Mouse (Mus musculus): ENCODE measurements at regions not wholly inside any gene's neighbourhood (a gene's known extent, or its start where the extent isn't known, plus 50 kb on each side); places are given as distances from the start of the nearest gene placed in this dataset.

GRCm38 (mm10) chr2:174178801-174179200 is 68.7 kb downstream of the Npepl1 start:
- no peak for DNase-seq (ENCODE audit: low spot score in 2 of 2)
- intact Hi-C loops (cut with DNase I): no loop called here

- DNase-seq (ENCODE audit: low spot score in 2 of 2): no peak
- intact Hi-C loops (cut with DNase I): no loop called here
Observed at GRCm38 (mm10) chr2:174184797-174185196, 74.6 kb downstream of the Npepl1 start.

- intact Hi-C loops (cut with DNase I): no loop called here
- DNase-seq (ENCODE audit: low spot score in 2 of 2): no peak
Observed at GRCm38 (mm10) chr2:174191071-174191470, 80.9 kb downstream of the Npepl1 start.

- no peak for DNase-seq (ENCODE audit: low spot score in 2 of 2)
- intact Hi-C loops (cut with DNase I): no loop called here
Observed at GRCm38 (mm10) chr2:174191516-174191915, 81.4 kb downstream of the Npepl1 start.

GRCm38 (mm10) chr2:174192026-174192425 is 81.9 kb downstream of the Npepl1 start:
- no peak for DNase-seq (ENCODE audit: low spot score in 2 of 2)
- intact Hi-C loops (cut with DNase I): no loop called here

GRCm38 (mm10) chr2:174193506-174193905 is 83.4 kb downstream of the Npepl1 start:
- intact Hi-C loops (cut with DNase I): no loop called here
- no peak for DNase-seq (ENCODE audit: low spot score in 2 of 2)

- intact Hi-C loops (cut with DNase I): no loop called here
- no peak for DNase-seq (ENCODE audit: low spot score in 2 of 2)
Observed at GRCm38 (mm10) chr2:174195651-174196050, 85.5 kb downstream of the Npepl1 start.

- intact Hi-C loops (cut with DNase I): no loop called here
- DNase-seq (ENCODE audit: low spot score in 2 of 2): no peak
Observed at GRCm38 (mm10) chr2:174196696-174197215, 86.6 kb downstream of the Npepl1 start.

GRCm38 (mm10) chr2:174197306-174197945 is 86.7 kb upstream of the Gnas start:
- intact Hi-C loops (cut with DNase I): no loop called here

GRCm38 (mm10) chr2:174198406-174198971 is 85.6 kb upstream of the Gnas start:
- intact Hi-C loops (cut with DNase I): no loop called here
- DNase-seq (ENCODE audit: low spot score in 2 of 2): peak; percentile 3

More at GRCm38 (mm10) chr2:174197306-174197945, 86.7 kb upstream of the Gnas start:
- DNase-seq (ENCODE audit: low spot score in 2 of 2): no peak

GRCm38 (mm10) chr2:174199961-174200862 is 83.9 kb upstream of the Gnas start:
- intact Hi-C loops (cut with DNase I): no loop called here
- DNase-seq (ENCODE audit: low spot score in 2 of 2): peak in 1 of 2 experiments; percentile 2

- no peak for DNase-seq (ENCODE audit: low spot score in 2 of 2)
- intact Hi-C loops (cut with DNase I): no loop called here
Observed at GRCm38 (mm10) chr2:174203412-174203811, 80.7 kb upstream of the Gnas start.

- intact Hi-C loops (cut with DNase I): no loop called here
- no peak for DNase-seq (ENCODE audit: low spot score in 2 of 2)
Observed at GRCm38 (mm10) chr2:174211681-174212080, 72.4 kb upstream of the Gnas start.

GRCm38 (mm10) chr2:174226660-174227059 is 57.5 kb upstream of the Gnas start:
- intact Hi-C loops (cut with DNase I): no loop called here

More at GRCm38 (mm10) chr2:174226660-174227059, 57.5 kb upstream of the Gnas start:
- DNase-seq (ENCODE audit: low spot score in 2 of 2): no peak
